Comparison of ENCODE assay signal across 9 mouse cellular contexts in the genomic region with DNA sequence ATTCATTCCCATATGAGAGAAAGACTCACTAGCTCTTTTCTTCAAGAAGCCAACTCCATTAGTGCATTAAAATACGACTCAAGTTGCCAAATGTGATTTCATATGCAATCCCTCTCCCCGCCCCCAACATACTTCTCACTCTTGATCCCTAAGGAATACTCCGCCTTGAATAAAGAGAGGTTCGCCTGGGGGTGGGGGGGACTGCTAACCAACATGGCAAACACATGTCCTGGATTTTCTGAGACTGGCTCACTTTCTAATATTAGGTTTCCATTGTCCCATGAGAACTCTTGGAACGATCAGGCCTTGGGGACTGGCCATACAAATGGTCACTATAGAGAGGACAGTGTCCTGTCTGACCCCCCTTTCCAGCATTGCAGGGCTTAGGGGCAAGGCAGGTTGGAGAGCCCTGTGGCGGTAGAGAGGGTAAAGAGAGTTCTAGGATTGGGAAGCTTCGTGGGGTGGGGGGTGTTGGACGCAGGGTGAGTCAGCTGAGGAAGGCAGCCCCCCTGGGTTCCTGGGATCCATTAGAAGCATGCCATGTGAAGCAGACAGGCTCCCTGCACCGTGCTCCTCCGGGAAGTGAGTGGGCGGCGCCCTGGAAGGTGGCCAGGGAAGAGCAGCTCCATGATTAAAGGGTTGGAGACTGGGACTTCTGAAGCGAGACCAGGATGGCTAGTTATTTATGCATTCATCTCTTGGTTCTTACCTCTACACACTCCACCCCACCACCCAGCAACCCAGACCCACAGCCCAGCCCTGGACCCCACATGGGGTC.
DNase-seq lines count a peak whose midpoint lies in the region; ATAC-seq and TF ChIP-seq lines count a peak whose summit lies in the region.
"Had no signal": no experiment of that assay in that cellular context is flagged by ENCODE, and none has a peak within 500 bp of the region (broad histone marks: within the 10 kb centered on the region; RNA-seq: fewer than 3 reads in every experiment).

No protein-coding gene starts in this region.

- no peak overlapping the region for H3K4me2 ChIP-seq in forebrain, embryonic 13.5 days
- peak overlapping the region; percentile 29; the same call in 1 of the 2 replicates for H3K4me2 ChIP-seq in lung, embryonic 15.5 days
- peak overlapping the region; percentile 22; the same call in 1 of the 2 replicates for H3K4me2 ChIP-seq in embryonic facial prominence, embryonic 14.5 days (ENCODE audit: low read depth, low read length)
- H3K4me2 ChIP-seq in intestine, postnatal 0 days (replicated peaks; ENCODE audit: low read depth): no peak overlapping the region

- TF ChIP-seq CTCF in intestine, postnatal 0 days (IDR thresholded peaks at IDR 0.05; ENCODE audit: low read depth): no peak

- H3K27ac ChIP-seq in forebrain, embryonic 13.5 days: no peak overlapping the region
- H3K27ac ChIP-seq in forebrain, embryonic 10.5 days: no peak overlapping the region
- peak overlapping the region; percentile 51 for H3K27ac ChIP-seq in lung, embryonic 15.5 days
- peak overlapping the region; percentile 81 for H3K27ac ChIP-seq in embryonic facial prominence, embryonic 14.5 days (replicated peaks; ENCODE audit: low read depth, low read length)
- H3K27ac ChIP-seq in intestine, postnatal 0 days (ENCODE audit: low read depth, low read length): no peak overlapping the region
- H3K27ac ChIP-seq: liver, embryonic 14.5 days had no signal

- peaks cover 16% of the 10 kb centered on the region for H3K4me1 ChIP-seq in forebrain, embryonic 13.5 days
- H3K4me1 ChIP-seq in forebrain, embryonic 10.5 days: peaks cover 38% of the 10 kb centered on the region
- peaks cover 55% of the 10 kb centered on the region for H3K4me1 ChIP-seq in lung, embryonic 15.5 days
- H3K4me1 ChIP-seq in embryonic facial prominence, embryonic 14.5 days (ENCODE audit: control insufficient read depth, insufficient read depth, low read length): peaks cover 51% of the 10 kb centered on the region
- no peaks in the 10 kb centered on the region for H3K4me1 ChIP-seq in intestine, postnatal 0 days (replicated peaks; ENCODE audit: control insufficient read depth, insufficient read depth, low read length)

- no peaks in the 10 kb centered on the region for H3K9me3 ChIP-seq in forebrain, embryonic 13.5 days (replicated peaks)
- no peaks in the 10 kb centered on the region for H3K9me3 ChIP-seq in forebrain, embryonic 10.5 days
- H3K9me3 ChIP-seq in lung, embryonic 15.5 days: no peaks in the 10 kb centered on the region
- H3K9me3 ChIP-seq in embryonic facial prominence, embryonic 14.5 days (ENCODE audit: control insufficient read depth, low read length): no peaks in the 10 kb centered on the region
- H3K9me3 ChIP-seq in intestine, postnatal 0 days (ENCODE audit: control insufficient read depth): no peaks in the 10 kb centered on the region

- peak; percentile 10; the same call in 1 of the 2 replicates for ATAC-seq in forebrain, embryonic 13.5 days
- ATAC-seq in lung, embryonic 15.5 days (ENCODE audit: borderline replicate concordance, extremely low read depth, low FRiP score, low TSS enrichment): no peak
- 0 out of 2 replicates have a peak, but pooled peaks have one; percentile 16 for ATAC-seq in embryonic facial prominence, embryonic 14.5 days (ENCODE audit: low read depth)
- ATAC-seq in intestine, postnatal 0 days: peak; percentile 34; the same call in 1 of the 2 replicates
- ATAC-seq in erythroblast, adult 5-6 weeks (replicated peaks; ENCODE audit: low FRiP score, poor library complexity, severe bottlenecking): no peak

- peaks cover 11% of the 10 kb centered on the region; the same call in 1 of the 2 replicates for H3K27me3 ChIP-seq in forebrain, embryonic 13.5 days
- H3K27me3 ChIP-seq in forebrain, embryonic 10.5 days (ENCODE audit: poor library complexity, severe bottlenecking): peaks cover 37% of the 10 kb centered on the region
- H3K27me3 ChIP-seq in lung, embryonic 15.5 days: no peaks in the 10 kb centered on the region
- H3K27me3 ChIP-seq in embryonic facial prominence, embryonic 14.5 days (replicated peaks; ENCODE audit: control insufficient read depth, insufficient read depth, low read length): no peaks in the 10 kb centered on the region
- no peaks in the 10 kb centered on the region for H3K27me3 ChIP-seq in intestine, postnatal 0 days (replicated peaks; ENCODE audit: control insufficient read depth, insufficient read depth, low read length)

- no peaks in the 10 kb centered on the region for H3K36me3 ChIP-seq in forebrain, embryonic 13.5 days (ENCODE audit: poor library complexity, severe bottlenecking)
- H3K36me3 ChIP-seq in forebrain, embryonic 10.5 days (replicated peaks): no peaks in the 10 kb centered on the region
- H3K36me3 ChIP-seq in lung, embryonic 15.5 days: no peaks in the 10 kb centered on the region
- no peaks in the 10 kb centered on the region for H3K36me3 ChIP-seq in embryonic facial prominence, embryonic 14.5 days (ENCODE audit: control insufficient read depth, insufficient read depth, low read length)
- no peaks in the 10 kb centered on the region for H3K36me3 ChIP-seq in intestine, postnatal 0 days (ENCODE audit: control insufficient read depth, insufficient read depth)

- no peak overlapping the region for H3K9ac ChIP-seq in forebrain, embryonic 13.5 days
- H3K9ac ChIP-seq in lung, embryonic 15.5 days: no peak overlapping the region
- no peak overlapping the region for H3K9ac ChIP-seq in embryonic facial prominence, embryonic 14.5 days (ENCODE audit: low read depth, low read length)
- H3K9ac ChIP-seq in intestine, postnatal 0 days (ENCODE audit: low read depth, low read length): no peak overlapping the region
- H3K9ac ChIP-seq: liver, embryonic 14.5 days had no signal

- no peak overlapping the region for H3K4me3 ChIP-seq in forebrain, embryonic 13.5 days
- H3K4me3 ChIP-seq in forebrain, embryonic 10.5 days: no peak overlapping the region
- no peak overlapping the region for H3K4me3 ChIP-seq in lung, embryonic 15.5 days
- H3K4me3 ChIP-seq in embryonic facial prominence, embryonic 14.5 days (ENCODE audit: low read depth, low read length): no peak overlapping the region
- H3K4me3 ChIP-seq in intestine, postnatal 0 days (ENCODE audit: low read depth, low read length): no peak overlapping the region

- WGBS in forebrain, embryonic 13.5 days: 73% methylated on average over 13 of the region's 13 CpGs
- 83% methylated on average over 13 of the region's 13 CpGs for WGBS in forebrain, embryonic 10.5 days
- WGBS in lung, embryonic 15.5 days: 50% methylated on average over 13 of the region's 13 CpGs
- WGBS in embryonic facial prominence, embryonic 14.5 days: 40% methylated on average over 9 of the region's 13 CpGs
- 60% methylated on average over 13 of the region's 13 CpGs for WGBS in intestine, postnatal 0 days

- no peak for DNase-seq in forebrain, embryonic 10.5 days (ENCODE audit: extremely low spot score, low spot score)
- no peak for DNase-seq in lung, postnatal 25 days (ENCODE audit: low spot score)
- peak; percentile 90 for DNase-seq in embryonic facial prominence, embryonic 14.5 days (ENCODE audit: low spot score)
- DNase-seq in cerebellum, adult 9-10 months: no peak

Comparison
In these comparisons a context has a peak if more than half of its experiments do, and no peak if none do; other contexts are left out.
1. ATAC-seq: peak in forebrain, embryonic 13.5 days (single experiment), embryonic facial prominence, embryonic 14.5 days (single experiment) and intestine, postnatal 0 days (single experiment); none in lung, embryonic 15.5 days (single experiment) and erythroblast, adult 5-6 weeks (single experiment).
2. H3K27ac ChIP-seq: peak in lung, embryonic 15.5 days (single experiment) and embryonic facial prominence, embryonic 14.5 days (single experiment); none in forebrain, embryonic 13.5 days (single experiment), forebrain, embryonic 10.5 days (single experiment) and intestine, postnatal 0 days (single experiment).
3. H3K4me2 ChIP-seq: peak in lung, embryonic 15.5 days (single experiment) and embryonic facial prominence, embryonic 14.5 days (single experiment); none in forebrain, embryonic 13.5 days (single experiment) and intestine, postnatal 0 days (single experiment).